Mouse (Mus musculus) heart, adult 2 months (tissue): Measurements from ENCODE around the gene Gm9736.
"Not testable (repeated sequence)": the region's sequence is repeated elsewhere in the genome, so short reads cannot be mapped to it uniquely, and the experiment has no call there.

Experiments
- EP300 ChIP-seq: fragments of 200-500 bp; IDR thresholded peaks from 2 replicates; pipeline ENCODE4 v1.6.1; 2011; ENCODE audit warnings: low read depth, low read length, control low read depth; ENCODE audit not compliant: insufficient read depth
- POLR2A ChIP-seq: fragments of 200-500 bp; IDR thresholded peaks from 2 replicates; pipeline ENCODE4 v1.6.1; 2011; ENCODE audit warnings: mild to moderate bottlenecking, low read depth, low read length, control low read depth; ENCODE audit not compliant: insufficient read depth

GRCm38 (mm10) chr10:77798164-77798920, 47.2 kb upstream of the Gm9736 start:
- not testable (repeated sequence) for TF ChIP-seq POLR2A, EP300
